Mouse (Mus musculus) kidney, adult 2 months (tissue): Measurements from ENCODE around the gene Foxn3. TPM values are rescaled to one million over a fixed set of nuclear protein-coding genes. Genes with fewer than 3 reads are reported as not detected.

Source experiments
- DNase-seq: peaks from one replicate; pipeline ENCODE4 v3.0.0; 2021
- H3K27ac ChIP-seq: fragments of 200-500 bp; 2 replicates; pipeline ENCODE4 v1.5.1; 2012; ENCODE audit warnings: low read depth, low read length, control low read depth, inconsistent platforms; ENCODE audit not compliant: insufficient read depth
- H3K27me3 ChIP-seq: fragments of 200-500 bp; replicated peaks from 2 replicates; pipeline ENCODE4 v1.6.1; 2012; ENCODE audit warnings: mild to moderate bottlenecking, moderate library complexity, low read length, inconsistent platforms; ENCODE audit not compliant: control insufficient read depth, insufficient read depth
- H3K36me3 ChIP-seq: fragments of 200-500 bp; 2 replicates; pipeline ENCODE4 v1.6.1; 2012; ENCODE audit warnings: mild to moderate bottlenecking, moderate library complexity, low read length, inconsistent platforms; ENCODE audit not compliant: control insufficient read depth, insufficient read depth
- H3K4me1 ChIP-seq: fragments of 200-500 bp; 2 replicates; pipeline ENCODE4 v1.6.1; 2011; ENCODE audit warnings: low read length; ENCODE audit not compliant: control insufficient read depth, insufficient read depth
- H3K4me3 ChIP-seq: fragments of 200-500 bp; 2 replicates; pipeline ENCODE4 v1.5.1; 2011; ENCODE audit warnings: mild to moderate bottlenecking, low read depth, low read length, control low read depth; ENCODE audit not compliant: insufficient read depth
- CTCF ChIP-seq: fragments of 200-500 bp; conservative IDR thresholded peaks from 2 replicates; pipeline ENCODE4 v1.5.1; 2011; ENCODE audit warnings: low read depth, mild to moderate bottlenecking, control low read depth, low read length, moderate library complexity, mixed read lengths; ENCODE audit not compliant: insufficient read depth, insufficient read length
- POLR2A ChIP-seq: fragments of 200-500 bp; IDR thresholded peaks from one replicate; pipeline ENCODE4 v1.6.1; 2011; ENCODE audit warnings: low read depth, low read length, control low read depth
- WGBS: fragments of 180-500 bp; shearing (Covaris S2); methylation state at CpG from one replicate; pipeline ENCODE4 v1.1.7; 2018; 5-methylcytosine and 5-hydroxymethylcytosine counted together
- polyA plus RNA-seq: library from polyadenylated mRNA; depleted of rRNA; stranded (reverse); fragments of >200 nt; gene quantifications from 2 replicates; pipeline ENCODE4 v1.2.3, GENCODE M21; 2012

The Foxn3 gene
- polyA plus RNA-seq, 1 experiment: 28.0 TPM

- Histone ChIP-seq H3K27ac (no peak overlapping the region), H3K4me3 (no peak overlapping the region), H3K4me1 (peaks cover 2% of the 10 kb centered on the region; the same call in 1 of the 2 replicates), H3K27me3 (no peaks in the 10 kb centered on the region), H3K36me3 (no peaks in the 10 kb centered on the region)
- no peak for DNase-seq
- 71% methylated on average over 6 of the region's 6 CpGs for WGBS
- TF ChIP-seq POLR2A (no peak), CTCF (no peak)
Observed at GRCm38 (mm10) chr12:99431541-99431940, 131.8 kb downstream of the Foxn3 start.

- Histone ChIP-seq H3K4me3 (no peak overlapping the region), H3K27ac (no peak overlapping the region), H3K27me3 (no peaks in the 10 kb centered on the region), H3K4me1 (peaks cover 5% of the 10 kb centered on the region; the same call in 1 of the 2 replicates), H3K36me3 (no peaks in the 10 kb centered on the region)
- TF ChIP-seq POLR2A (no peak), CTCF (no peak)
- 97% methylated on average over 3 of the region's 3 CpGs for WGBS
- DNase-seq: no peak
Observed at GRCm38 (mm10) chr12:99430992-99431391, 132.4 kb downstream of the Foxn3 start.

- 93% methylated on average over 3 of the region's 3 CpGs for WGBS
- H3K27ac ChIP-seq: no peak overlapping the region
- no peak overlapping the region for H3K4me3 ChIP-seq
- TF ChIP-seq POLR2A: no peak
- no peak for TF ChIP-seq CTCF
- H3K4me1 ChIP-seq: peaks cover 9% of the 10 kb centered on the region; the same call in 1 of the 2 replicates
- no peaks in the 10 kb centered on the region for H3K36me3 ChIP-seq
- no peaks in the 10 kb centered on the region for H3K27me3 ChIP-seq
- no peak for DNase-seq
Observed at GRCm38 (mm10) chr12:99429101-99429500, 134.3 kb downstream of the Foxn3 start.

- TF ChIP-seq CTCF (no peak), POLR2A (no peak)
- Histone ChIP-seq H3K27ac (peak overlapping the region; percentile 36; the same call in 1 of the 2 replicates), H3K4me1 (peaks cover 9% of the 10 kb centered on the region; the same call in 1 of the 2 replicates), H3K4me3 (no peak overlapping the region), H3K36me3 (no peaks in the 10 kb centered on the region), H3K27me3 (no peaks in the 10 kb centered on the region)
- 63% methylated on average over 14 of the region's 14 CpGs for WGBS
- DNase-seq: peak; percentile 80
Observed at GRCm38 (mm10) chr12:99426207-99426916, 137.0 kb downstream of the Foxn3 start.

GRCm38 (mm10) chr12:99419396-99419760, 144.0 kb downstream of the Foxn3 start:
- Histone ChIP-seq H3K36me3 (no peaks in the 10 kb centered on the region), H3K27me3 (no peaks in the 10 kb centered on the region), H3K27ac (no peak overlapping the region), H3K4me1 (no peaks in the 10 kb centered on the region), H3K4me3 (no peak overlapping the region)
- DNase-seq: no peak
- WGBS: 83% methylated on average over 2 of the region's 2 CpGs
- TF ChIP-seq POLR2A (no peak), CTCF (no peak)

- Histone ChIP-seq H3K27me3 (no peaks in the 10 kb centered on the region), H3K4me3 (no peak overlapping the region), H3K36me3 (no peaks in the 10 kb centered on the region), H3K27ac (no peak overlapping the region), H3K4me1 (no peaks in the 10 kb centered on the region)
- DNase-seq: no peak
- 71% methylated on average over 7 of the region's 7 CpGs for WGBS
- no peak for TF ChIP-seq POLR2A
- TF ChIP-seq CTCF: no peak
Observed at GRCm38 (mm10) chr12:99418476-99419395, 144.6 kb downstream of the Foxn3 start.

- TF ChIP-seq CTCF (no peak), POLR2A (no peak)
- 86% methylated on average over 9 of the region's 9 CpGs for WGBS
- no peak for DNase-seq
- H3K27me3 ChIP-seq: no peaks in the 10 kb centered on the region
- no peak overlapping the region for H3K4me3 ChIP-seq
- H3K36me3 ChIP-seq: no peaks in the 10 kb centered on the region
- no peak overlapping the region for H3K27ac ChIP-seq
- no peaks in the 10 kb centered on the region for H3K4me1 ChIP-seq
Observed at GRCm38 (mm10) chr12:99417885-99418284, 145.5 kb downstream of the Foxn3 start.
